Mouse (Mus musculus) liver, embryonic 14.5 days (tissue): ENCODE results near the gene Sema7a.

Source experiments
- CTCF ChIP-seq: IDR thresholded peaks from 2 replicates; pipeline ENCODE4 v1.5.1; 2016; ENCODE audit warnings: antibody characterized with exemption, low read depth, control low read depth
- EP300 ChIP-seq: IDR thresholded peaks from 2 replicates; pipeline ENCODE4 v1.6.1; 2016; ENCODE audit warnings: antibody characterized with exemption, low read depth

GRCm38 (mm10) chr9:57932253-57932652 lies 7.7 kb upstream of the Sema7a start:
- no peak for TF ChIP-seq CTCF
- TF ChIP-seq EP300 = no peak
